Mouse (Mus musculus): Measurements from ENCODE around the gene Tmem214. TPM values are rescaled to one million over a fixed set of nuclear protein-coding genes. Genes with fewer than 3 reads are reported as not detected.

Tmem214 gene
- polyA plus RNA-seq, 1 experiment = 56.3 TPM

DNA sequence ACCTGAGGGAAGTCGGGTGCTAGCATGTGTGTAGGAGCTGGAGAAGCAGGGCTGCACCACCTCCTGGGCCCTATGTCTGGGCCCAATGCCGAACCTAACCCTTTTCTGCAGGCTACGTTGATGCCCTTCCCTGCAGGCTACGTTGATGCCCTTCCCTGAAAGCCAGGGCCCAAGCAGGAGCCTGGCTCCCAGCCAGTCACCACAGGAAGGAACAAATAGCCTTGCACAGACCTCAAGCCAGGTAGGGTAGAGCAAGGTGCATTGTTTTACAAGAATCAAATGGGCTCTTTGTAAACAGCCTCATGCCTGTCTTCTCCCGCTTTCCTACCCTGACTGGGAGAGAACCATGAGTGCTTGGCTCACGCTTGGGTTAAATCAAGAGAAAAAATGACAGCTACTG is 42.0 kb upstream of the Tmem214 start:
- Histone ChIP-seq H3K4me1 (ENCODE audit: control insufficient read depth, insufficient read depth, low read length) (no peaks in the 10 kb centered on the region), H3K4me3 (ENCODE audit: low read depth, low read length) (no peak overlapping the region), H3K27me3 (ENCODE audit: control insufficient read depth, insufficient read depth, low read length, poor library complexity, severe bottlenecking) (no peaks in the 10 kb centered on the region), H3K27ac (ENCODE audit: insufficient read depth, low read length) (no peak overlapping the region), H3K9ac (ENCODE audit: low read depth, poor library complexity, severe bottlenecking) (no peak overlapping the region), H3K9me3 (replicated peaks; ENCODE audit: control insufficient read depth, insufficient read depth, low read length, poor library complexity, severe bottlenecking) (no peaks in the 10 kb centered on the region), H3K36me3 (ENCODE audit: control insufficient read depth, insufficient read depth, low read length, poor library complexity, severe bottlenecking) (no peaks in the 10 kb centered on the region)
- TF ChIP-seq POLR2A (IDR thresholded peaks at IDR 0.05; ENCODE audit: insufficient read depth, low read length) (no peak), CTCF (IDR thresholded peaks at IDR 0.05; ENCODE audit: low read depth, low read length) (no peak), EP300 (IDR thresholded peaks at IDR 0.05; ENCODE audit: insufficient read depth, low read depth, low read length) (no peak)

DNA sequence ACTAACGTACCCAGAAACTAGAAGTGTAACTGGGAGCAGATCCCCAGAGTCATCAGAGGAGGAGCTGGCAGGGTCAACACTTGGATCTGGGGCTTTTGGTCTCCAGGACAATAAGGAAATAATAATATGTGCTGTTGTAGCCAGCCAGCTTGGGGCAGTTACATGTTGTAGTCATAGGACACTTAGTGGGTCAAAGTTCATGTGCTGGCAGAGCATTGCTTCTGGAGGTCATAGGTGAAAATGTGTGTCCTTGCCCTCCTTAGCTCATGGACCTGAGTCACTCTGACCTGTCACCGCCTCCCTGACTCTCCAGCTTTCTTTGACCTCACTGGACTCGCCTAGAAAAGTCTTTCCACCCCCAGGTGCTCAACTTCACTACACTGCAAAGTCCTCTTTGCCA is 34.4 kb upstream of the Tmem214 start:
- Histone ChIP-seq H3K9me3 (replicated peaks; ENCODE audit: control insufficient read depth, insufficient read depth, low read length, poor library complexity, severe bottlenecking) (no peaks in the 10 kb centered on the region), H3K4me3 (ENCODE audit: low read depth, low read length) (no peak overlapping the region), H3K27ac (ENCODE audit: insufficient read depth, low read length) (no peak overlapping the region), H3K4me1 (ENCODE audit: control insufficient read depth, insufficient read depth, low read length) (no peaks in the 10 kb centered on the region), H3K27me3 (ENCODE audit: control insufficient read depth, insufficient read depth, low read length, poor library complexity, severe bottlenecking) (no peaks in the 10 kb centered on the region), H3K9ac (ENCODE audit: low read depth, poor library complexity, severe bottlenecking) (no peak overlapping the region), H3K36me3 (ENCODE audit: control insufficient read depth, insufficient read depth, low read length, poor library complexity, severe bottlenecking) (no peaks in the 10 kb centered on the region)
- TF ChIP-seq CTCF (IDR thresholded peaks at IDR 0.05; ENCODE audit: low read depth, low read length) = no peak
- TF ChIP-seq EP300 (IDR thresholded peaks at IDR 0.05; ENCODE audit: insufficient read depth, low read depth, low read length) = no peak
- no peak for TF ChIP-seq POLR2A (IDR thresholded peaks at IDR 0.05; ENCODE audit: insufficient read depth, low read length)

DNA sequence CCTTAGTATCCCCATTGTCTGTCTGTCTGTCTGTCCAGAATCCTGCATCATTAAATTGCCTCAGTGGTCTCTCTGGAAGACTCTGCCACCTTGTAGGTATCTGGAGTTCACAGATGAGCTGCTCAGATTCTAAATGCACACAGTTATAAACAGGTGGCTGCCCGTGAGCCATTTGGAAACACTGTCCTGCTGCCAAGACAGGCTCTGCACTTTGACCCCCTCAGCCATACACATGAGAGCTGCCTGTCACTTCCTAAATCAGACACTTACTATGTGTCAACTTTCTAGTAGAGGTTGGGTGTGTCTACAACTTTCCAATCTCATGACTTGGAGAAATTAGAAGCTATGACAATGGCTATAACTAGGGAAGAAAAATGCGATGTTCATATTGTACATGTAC is 28.1 kb upstream of the Tmem214 start:
- H3K27me3 ChIP-seq (ENCODE audit: control insufficient read depth, insufficient read depth, low read length, poor library complexity, severe bottlenecking) = no peaks in the 10 kb centered on the region
- TF ChIP-seq CTCF (IDR thresholded peaks at IDR 0.05; ENCODE audit: low read depth, low read length) = no peak
- no peak for TF ChIP-seq EP300 (IDR thresholded peaks at IDR 0.05; ENCODE audit: insufficient read depth, low read depth, low read length)
- TF ChIP-seq POLR2A (IDR thresholded peaks at IDR 0.05; ENCODE audit: insufficient read depth, low read length) = no peak
- no peak overlapping the region for H3K27ac ChIP-seq (ENCODE audit: insufficient read depth, low read length)
- no peaks in the 10 kb centered on the region for H3K36me3 ChIP-seq (ENCODE audit: control insufficient read depth, insufficient read depth, low read length, poor library complexity, severe bottlenecking)
- H3K9me3 ChIP-seq (replicated peaks; ENCODE audit: control insufficient read depth, insufficient read depth, low read length, poor library complexity, severe bottlenecking) = no peaks in the 10 kb centered on the region
- H3K9ac ChIP-seq (ENCODE audit: low read depth, poor library complexity, severe bottlenecking) = no peak overlapping the region
- no peaks in the 10 kb centered on the region for H3K4me1 ChIP-seq (ENCODE audit: control insufficient read depth, insufficient read depth, low read length)
- H3K4me3 ChIP-seq (ENCODE audit: low read depth, low read length) = no peak overlapping the region

DNA sequence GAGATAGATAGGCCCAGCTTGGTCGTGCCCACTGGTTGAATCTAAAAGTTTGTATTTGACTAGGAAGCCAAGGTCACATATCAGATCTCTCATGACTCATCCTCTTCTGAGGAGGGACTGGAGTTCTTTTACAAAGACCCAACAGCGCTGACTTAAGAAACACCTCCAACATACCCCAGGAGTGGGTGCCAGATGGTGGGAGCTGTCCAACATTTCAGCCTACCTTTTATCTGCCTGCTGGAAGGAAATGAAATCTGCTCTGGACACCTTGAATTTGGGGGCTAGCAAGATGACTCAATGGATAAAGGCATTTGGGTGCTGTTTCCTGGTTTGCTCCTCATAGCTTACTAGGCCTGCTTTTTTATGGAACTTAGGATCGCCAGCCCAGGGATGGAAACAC is 25.9 kb upstream of the Tmem214 start:
- no peak overlapping the region for H3K4me3 ChIP-seq (ENCODE audit: low read depth, low read length)
- H3K36me3 ChIP-seq (ENCODE audit: control insufficient read depth, insufficient read depth, low read length, poor library complexity, severe bottlenecking) = no peaks in the 10 kb centered on the region
- H3K4me1 ChIP-seq (ENCODE audit: control insufficient read depth, insufficient read depth, low read length) = no peaks in the 10 kb centered on the region
- H3K27me3 ChIP-seq (ENCODE audit: control insufficient read depth, insufficient read depth, low read length, poor library complexity, severe bottlenecking) = no peaks in the 10 kb centered on the region
- H3K27ac ChIP-seq (ENCODE audit: insufficient read depth, low read length) = no peak overlapping the region
- no peak overlapping the region for H3K9ac ChIP-seq (ENCODE audit: low read depth, poor library complexity, severe bottlenecking)
- TF ChIP-seq CTCF (IDR thresholded peaks at IDR 0.05; ENCODE audit: low read depth, low read length) = no peak
- no peak for TF ChIP-seq POLR2A (IDR thresholded peaks at IDR 0.05; ENCODE audit: insufficient read depth, low read length)
- no peak for TF ChIP-seq EP300 (IDR thresholded peaks at IDR 0.05; ENCODE audit: insufficient read depth, low read depth, low read length)
- no peaks in the 10 kb centered on the region for H3K9me3 ChIP-seq (replicated peaks; ENCODE audit: control insufficient read depth, insufficient read depth, low read length, poor library complexity, severe bottlenecking)

DNA sequence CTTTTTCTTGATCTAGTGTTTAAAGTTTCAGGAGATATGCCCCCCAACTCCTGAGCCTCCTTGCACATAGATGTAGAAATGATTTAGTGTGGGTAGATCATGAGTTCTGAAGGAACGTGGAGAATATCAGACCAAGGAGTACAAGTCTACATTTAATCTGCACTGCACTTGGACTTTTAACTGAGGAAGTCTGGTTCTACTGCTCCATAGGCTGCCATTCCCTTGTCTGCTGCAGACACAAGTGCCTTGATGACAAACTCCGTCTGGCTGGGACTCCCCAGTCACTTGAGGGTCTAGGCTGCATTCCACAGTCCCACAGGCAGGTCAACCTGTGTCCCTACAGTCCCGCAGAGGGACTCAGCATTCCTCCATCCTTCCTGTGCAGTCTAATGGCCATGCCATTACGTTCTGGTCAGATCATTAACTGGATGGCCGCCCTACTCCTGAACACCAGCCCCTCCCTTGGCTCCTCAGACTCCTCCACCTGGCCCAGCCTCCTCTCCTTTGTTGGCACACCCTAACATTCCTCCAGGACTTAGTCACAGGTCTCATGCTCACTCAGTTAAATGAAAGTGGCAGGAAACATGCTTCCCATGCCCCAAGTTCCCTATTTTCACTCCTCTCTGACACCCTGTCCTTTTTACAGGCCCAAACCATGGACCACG is 17.8 kb upstream of the Tmem214 start:
- TF ChIP-seq CTCF (IDR thresholded peaks at IDR 0.05; ENCODE audit: low read depth, low read length) (no peak), EP300 (IDR thresholded peaks at IDR 0.05; ENCODE audit: insufficient read depth, low read depth, low read length) (no peak), POLR2A (IDR thresholded peaks at IDR 0.05; ENCODE audit: insufficient read depth, low read length) (no peak)

DNA sequence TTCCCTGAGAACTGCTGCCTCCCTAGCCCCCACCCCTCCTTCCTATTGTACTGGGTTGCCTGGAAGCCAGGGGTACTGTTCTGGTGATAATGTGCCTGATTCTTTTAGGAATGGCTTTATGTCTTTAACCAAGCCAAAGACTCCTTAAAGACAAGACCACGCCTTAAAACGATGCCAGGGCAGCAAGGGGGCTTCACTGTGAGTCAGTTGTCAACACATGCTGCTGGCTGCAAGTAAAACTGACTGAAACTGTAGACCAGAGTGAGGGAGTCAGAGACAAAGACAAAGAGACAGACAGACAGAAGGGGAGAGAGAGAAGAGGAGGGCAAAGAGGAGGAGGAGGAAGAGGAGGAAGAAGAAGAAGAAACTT is 17.3 kb upstream of the Tmem214 start:
- no peaks in the 10 kb centered on the region for H3K36me3 ChIP-seq (ENCODE audit: control insufficient read depth, insufficient read depth, low read length, poor library complexity, severe bottlenecking)
- H3K9me3 ChIP-seq (replicated peaks; ENCODE audit: control insufficient read depth, insufficient read depth, low read length, poor library complexity, severe bottlenecking) = no peaks in the 10 kb centered on the region
- no peak overlapping the region for H3K27ac ChIP-seq (ENCODE audit: insufficient read depth, low read length)
- H3K4me1 ChIP-seq (ENCODE audit: control insufficient read depth, insufficient read depth, low read length) = peaks cover 1% of the 10 kb centered on the region
- no peak overlapping the region for H3K9ac ChIP-seq (ENCODE audit: low read depth, poor library complexity, severe bottlenecking)
- no peak for TF ChIP-seq CTCF (IDR thresholded peaks at IDR 0.05; ENCODE audit: low read depth, low read length)
- no peak for TF ChIP-seq EP300 (IDR thresholded peaks at IDR 0.05; ENCODE audit: insufficient read depth, low read depth, low read length)
- no peak for TF ChIP-seq POLR2A (IDR thresholded peaks at IDR 0.05; ENCODE audit: insufficient read depth, low read length)
- no peak overlapping the region for H3K4me3 ChIP-seq (ENCODE audit: low read depth, low read length)
- no peaks in the 10 kb centered on the region for H3K27me3 ChIP-seq (ENCODE audit: control insufficient read depth, insufficient read depth, low read length, poor library complexity, severe bottlenecking)

More for the DNA sequence above, 17.8 kb upstream of the Tmem214 start:
- H3K4me3 ChIP-seq (ENCODE audit: low read depth, low read length) = no peak overlapping the region
- peaks cover 1% of the 10 kb centered on the region for H3K4me1 ChIP-seq (ENCODE audit: control insufficient read depth, insufficient read depth, low read length)
- no peaks in the 10 kb centered on the region for H3K9me3 ChIP-seq (replicated peaks; ENCODE audit: control insufficient read depth, insufficient read depth, low read length, poor library complexity, severe bottlenecking)
- H3K36me3 ChIP-seq (ENCODE audit: control insufficient read depth, insufficient read depth, low read length, poor library complexity, severe bottlenecking) = no peaks in the 10 kb centered on the region
- no peak overlapping the region for H3K27ac ChIP-seq (ENCODE audit: insufficient read depth, low read length)
- H3K27me3 ChIP-seq (ENCODE audit: control insufficient read depth, insufficient read depth, low read length, poor library complexity, severe bottlenecking) = no peaks in the 10 kb centered on the region
- H3K9ac ChIP-seq (ENCODE audit: low read depth, poor library complexity, severe bottlenecking) = no peak overlapping the region
